Mouse (Mus musculus) liver, embryonic 14.5 days (tissue): Measurements from ENCODE around the gene Ugt1a6a. TPM values are rescaled to one million over a fixed set of nuclear protein-coding genes. Genes with fewer than 3 reads are reported as not detected.

Experiments
- ATAC-seq: fragments of 200-750 bp; cut with Nextera tagmentation; 2 replicates; pipeline ENCODE4 v1.8.0; 2017; ENCODE audit warnings: moderate number of reproducible peaks, mild to moderate bottlenecking, moderate library complexity; ENCODE audit not compliant: insufficient read depth
- DNase-seq, 3 experiments: peaks; one replicate each; pipeline ENCODE4 v3.0.0-alpha.2; 2012 to 2013; ENCODE audit warnings: low read depth in 3 of 3, low spot score in 3 of 3
- H3K27ac ChIP-seq: fragments of 300-500 bp; sonication (generic); 2 replicates; pipeline ENCODE4 v1.5.1; 2014; ENCODE audit warnings: moderate library complexity, mild to moderate bottlenecking, control low read depth, inconsistent platforms
- H3K27me3 ChIP-seq: fragments of 300-500 bp; sonication (generic); 2 replicates; pipeline ENCODE4 v1.6.1; 2014; ENCODE audit warnings: mild to moderate bottlenecking, low read length, moderate library complexity; ENCODE audit not compliant: control insufficient read depth, insufficient read depth
- H3K36me3 ChIP-seq: fragments of 300-500 bp; sonication (generic); replicated peaks from 2 replicates; pipeline ENCODE4 v1.6.1; 2014; ENCODE audit warnings: low read depth; ENCODE audit not compliant: control insufficient read depth, insufficient read depth
- H3K4me1 ChIP-seq, 2 experiments: fragments of 200-500 bp in 1 of 2; fragments of 300-500 bp in 1 of 2; sonication (generic) in 1 of 2; replicated peaks; 2 replicates each; pipeline ENCODE4 v1.6.1; 2012 to 2014; ENCODE audit warnings: antibody characterized with exemption in 1 of 2, inconsistent platforms in 1 of 2, low read length in 1 of 2; ENCODE audit not compliant: control insufficient read depth in 2 of 2, insufficient read depth in 2 of 2
- H3K4me2 ChIP-seq: fragments of 300-500 bp; sonication (generic); 2 replicates; pipeline ENCODE4 v1.6.1; 2014; ENCODE audit warnings: low read depth, mild to moderate bottlenecking, control low read depth, moderate library complexity
- H3K4me3 ChIP-seq, 2 experiments: fragments of 200-500 bp in 1 of 2; fragments of 300-500 bp in 1 of 2; sonication (generic) in 1 of 2; 2 replicates each; pipeline ENCODE4 v1.5.1; 2012 to 2014; ENCODE audit warnings: low read depth in 2 of 2, low read length in 2 of 2, mild to moderate bottlenecking in 2 of 2, control low read depth in 1 of 2, inconsistent platforms in 1 of 2, moderate library complexity in 1 of 2; ENCODE audit not compliant: insufficient read depth in 1 of 2
- H3K9ac ChIP-seq: fragments of 300-500 bp; sonication (generic); replicated peaks from 2 replicates; pipeline ENCODE4 v1.6.1; 2014; ENCODE audit warnings: mild to moderate bottlenecking, control low read depth, moderate library complexity
- H3K9me3 ChIP-seq: fragments of 300-500 bp; sonication (generic); 2 replicates; pipeline ENCODE4 v1.6.1; 2016; ENCODE audit warnings: low read length, mixed read lengths; ENCODE audit not compliant: control insufficient read depth
- CTCF ChIP-seq: IDR thresholded peaks from 2 replicates; pipeline ENCODE4 v1.5.1; 2016; ENCODE audit warnings: antibody characterized with exemption, low read depth, control low read depth
- EP300 ChIP-seq: IDR thresholded peaks from 2 replicates; pipeline ENCODE4 v1.6.1; 2016; ENCODE audit warnings: antibody characterized with exemption, low read depth
- WGBS: fragments of 180-500 bp; shearing (Covaris S2); extraction: QIAGEN DNeasy Blood & Tissue Kit; methylation state at CpG from one replicate; pipeline ENCODE4 v1.1.7; 2014; ENCODE audit not compliant: insufficient replicate concordance; 5-methylcytosine and 5-hydroxymethylcytosine counted together
- polyA plus RNA-seq, 2 experiments: library from polyadenylated mRNA; depleted of rRNA in 1 of 2; stranded (reverse) in 1 of 2; unstranded in 1 of 2; fragments of >200 nt; fragmentation: Nextera tagmentation in 1 of 2; extraction: Ambion mirVana in 1 of 2; gene quantifications; 2 replicates each; pipeline versions ENCODE4 v1.2.1 to v1.2.3; 2012 to 2014

The Ugt1a6a gene
- polyA plus RNA-seq, 2 experiments: 3.6 to 7.1 TPM

- Histone ChIP-seq H3K27me3 (no peaks in the 10 kb centered on the region), H3K4me2 (no peak overlapping the region), H3K4me1 (no peaks in the 10 kb centered on the region), H3K36me3 (no peaks in the 10 kb centered on the region), H3K9ac (no peak overlapping the region), H3K4me3 (no peak overlapping the region), H3K9me3 (peaks cover 13% of the 10 kb centered on the region), H3K27ac (no peak overlapping the region)
- WGBS: 59% methylated on average over 7 of the region's 7 CpGs
- DNase-seq (no peak), ATAC-seq (no peak)
- TF ChIP-seq EP300: no peak
- TF ChIP-seq CTCF: no peak
Measured at GRCm38 (mm10) chr1:88228121-88228520, 93.5 kb downstream of the Ugt1a6a start.

- DNase-seq (no peak), ATAC-seq (no peak)
- H3K4me3 ChIP-seq: no peak overlapping the region
- H3K36me3 ChIP-seq: no peaks in the 10 kb centered on the region
- TF ChIP-seq EP300: no peak
- no peak for TF ChIP-seq CTCF
- 50% methylated on average over 3 of the region's 3 CpGs for WGBS
- no peak overlapping the region for H3K27ac ChIP-seq
- H3K9me3 ChIP-seq: peaks cover 16% of the 10 kb centered on the region
- no peaks in the 10 kb centered on the region for H3K27me3 ChIP-seq
- no peak overlapping the region for H3K9ac ChIP-seq
- H3K4me2 ChIP-seq: no peak overlapping the region
- H3K4me1 ChIP-seq: no peaks in the 10 kb centered on the region
Measured at GRCm38 (mm10) chr1:88229566-88229965, 95.0 kb downstream of the Ugt1a6a start.

- DNase-seq (no peak), ATAC-seq (no peak)
- no peaks in the 10 kb centered on the region for H3K27me3 ChIP-seq
- no peak overlapping the region for H3K4me2 ChIP-seq
- H3K4me1 ChIP-seq: no peaks in the 10 kb centered on the region
- H3K36me3 ChIP-seq: no peaks in the 10 kb centered on the region
- H3K9me3 ChIP-seq: peaks cover 18% of the 10 kb centered on the region
- no peak overlapping the region for H3K9ac ChIP-seq
- no peak overlapping the region for H3K27ac ChIP-seq
- TF ChIP-seq EP300: no peak
- TF ChIP-seq CTCF: no peak
- no peak overlapping the region for H3K4me3 ChIP-seq
- WGBS: 54% methylated on average over 5 of the region's 5 CpGs
Measured at GRCm38 (mm10) chr1:88229986-88230385, 95.4 kb downstream of the Ugt1a6a start.

- Histone ChIP-seq H3K9me3 (peaks cover 22% of the 10 kb centered on the region), H3K27ac (no peak overlapping the region), H3K4me1 (no peaks in the 10 kb centered on the region), H3K9ac (no peak overlapping the region), H3K4me3 (no peak overlapping the region), H3K36me3 (no peaks in the 10 kb centered on the region), H3K27me3 (no peaks in the 10 kb centered on the region), H3K4me2 (no peak overlapping the region)
- WGBS: 62% methylated on average over 7 of the region's 7 CpGs
- DNase-seq (no peak), ATAC-seq (no peak)
- TF ChIP-seq CTCF (no peak), EP300 (no peak)
Measured at GRCm38 (mm10) chr1:88230421-88230820, 95.8 kb downstream of the Ugt1a6a start.

- Histone ChIP-seq H3K4me2 (no peak overlapping the region), H3K27me3 (no peaks in the 10 kb centered on the region), H3K9ac (no peak overlapping the region), H3K36me3 (no peaks in the 10 kb centered on the region), H3K27ac (no peak overlapping the region), H3K4me1 (no peaks in the 10 kb centered on the region), H3K4me3 (no peak overlapping the region), H3K9me3 (peaks cover 29% of the 10 kb centered on the region)
- 53% methylated on average over 6 of the region's 6 CpGs for WGBS
- TF ChIP-seq EP300 (no peak), CTCF (no peak)
- DNase-seq (no peak), ATAC-seq (no peak)
Measured at GRCm38 (mm10) chr1:88230981-88231802, 96.6 kb downstream of the Ugt1a6a start.
